Mouse (Mus musculus) embryonic facial prominence, embryonic 12.5 days (tissue): ENCODE data around the gene Abcb8. TPM values are rescaled to one million over a fixed set of nuclear protein-coding genes. Genes with fewer than 3 reads are reported as not detected.

ENCODE experiments used
- ATAC-seq: fragments of 200-750 bp; cut with Nextera tagmentation; 2 replicates; pipeline ENCODE4 v1.8.0; 2017; ENCODE audit not compliant: insufficient number of reproducible peaks, insufficient read depth, low FRiP score, low TSS enrichment
- H3K27ac ChIP-seq: fragments of 300-500 bp; sonication (generic); 2 replicates; pipeline ENCODE4 v1.5.1; 2016; ENCODE audit warnings: mild to moderate bottlenecking
- H3K27me3 ChIP-seq: fragments of 300-500 bp; sonication (generic); 2 replicates; pipeline ENCODE4 v1.6.1; 2016; ENCODE audit warnings: mild to moderate bottlenecking, moderate library complexity
- H3K36me3 ChIP-seq: fragments of 300-500 bp; sonication (generic); 2 replicates; pipeline ENCODE4 v1.6.1; 2016; ENCODE audit warnings: mild to moderate bottlenecking
- H3K4me1 ChIP-seq: fragments of 300-500 bp; sonication (generic); 2 replicates; pipeline ENCODE4 v1.6.1; 2016
- H3K4me2 ChIP-seq: fragments of 300-500 bp; sonication (generic); replicated peaks from 2 replicates; pipeline ENCODE4 v1.6.1; 2016; ENCODE audit warnings: mild to moderate bottlenecking, moderate library complexity
- H3K4me3 ChIP-seq: fragments of 300-500 bp; sonication (generic); 2 replicates; pipeline ENCODE4 v1.5.1; 2016; ENCODE audit warnings: mild to moderate bottlenecking
- H3K9ac ChIP-seq: fragments of 300-500 bp; sonication (generic); 2 replicates; pipeline ENCODE4 v1.6.1; 2016; ENCODE audit warnings: mild to moderate bottlenecking, moderate library complexity
- H3K9me3 ChIP-seq: fragments of 300-500 bp; sonication (generic); 2 replicates; pipeline ENCODE4 v1.6.1; 2016; ENCODE audit warnings: mild to moderate bottlenecking, moderate library complexity
- WGBS: fragments of 180-500 bp; shearing (Covaris S2); methylation state at CpG from one replicate; pipeline ENCODE4 v1.1.7; 2016; 5-methylcytosine and 5-hydroxymethylcytosine counted together
- polyA plus RNA-seq: library from polyadenylated mRNA; unstranded; fragments of >200 nt; fragmentation: Nextera tagmentation; extraction: Ambion mirVana; gene quantifications from 2 replicates; pipeline ENCODE4 v1.2.1, GENCODE M21; 2016

Gene Abcb8
- polyA plus RNA-seq, 1 experiment from 2014 or later, result 44.6 TPM

DNA sequence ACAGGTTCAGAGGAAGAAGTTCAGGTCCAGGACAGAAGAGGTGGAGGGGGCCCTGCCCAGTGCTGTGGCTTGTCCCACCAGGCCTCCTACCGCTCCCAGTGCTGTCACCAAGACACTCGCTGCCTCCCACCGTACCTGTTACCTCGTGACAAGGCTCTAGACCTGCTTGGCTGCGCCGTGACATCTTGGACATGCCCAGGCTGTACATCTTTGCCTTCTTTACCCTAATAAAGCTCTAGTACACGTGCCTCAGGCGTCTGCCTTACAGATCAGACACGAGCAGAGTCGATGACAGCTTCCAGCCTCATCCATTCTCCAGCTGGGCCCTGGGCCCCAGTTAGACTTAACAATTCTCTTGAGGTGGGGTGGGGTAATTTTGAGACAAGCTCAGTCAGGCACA lies 24.1 kb downstream of the Abcb8 start:
- Histone ChIP-seq H3K27ac (no peak overlapping the region), H3K9me3 (no peaks in the 10 kb centered on the region), H3K36me3 (peaks cover 37% of the 10 kb centered on the region), H3K4me3 (no peak overlapping the region), H3K9ac (no peak overlapping the region), H3K4me2 (no peak overlapping the region), H3K4me1 (peaks cover 25% of the 10 kb centered on the region), H3K27me3 (no peaks in the 10 kb centered on the region)
- ATAC-seq, result no peak
- WGBS, result 89% methylated on average over 10 of the region's 10 CpGs

DNA sequence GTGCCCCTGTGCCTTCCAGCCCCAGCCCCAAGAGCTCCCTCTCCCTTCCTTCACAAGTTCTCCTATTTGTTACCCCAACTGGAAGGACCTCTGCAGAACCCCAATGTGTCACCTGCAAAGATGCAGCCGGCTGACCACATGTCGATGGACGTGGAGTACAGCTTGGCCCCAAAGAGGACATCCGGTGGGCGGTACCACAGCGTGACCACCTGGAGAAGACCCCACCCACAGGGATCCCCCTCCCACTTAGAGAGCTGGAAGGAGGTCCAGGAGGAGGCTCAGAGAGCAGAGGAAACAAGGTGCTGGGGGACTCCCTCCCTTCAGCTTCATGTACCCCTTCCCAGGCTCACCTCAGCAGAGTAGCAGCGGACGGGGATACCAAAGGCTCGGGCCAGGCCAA lies 26.9 kb downstream of the Abcb8 start:
- H3K27me3 ChIP-seq, result no peaks in the 10 kb centered on the region
- peaks cover 21% of the 10 kb centered on the region for H3K4me1 ChIP-seq
- H3K4me2 ChIP-seq, result no peak overlapping the region
- peaks cover 37% of the 10 kb centered on the region for H3K36me3 ChIP-seq
- WGBS, result 86% methylated on average over 9 of the region's 9 CpGs
- no peak overlapping the region for H3K4me3 ChIP-seq
- H3K9ac ChIP-seq, result no peak overlapping the region
- ATAC-seq, result no peak
- no peaks in the 10 kb centered on the region for H3K9me3 ChIP-seq
- H3K27ac ChIP-seq, result no peak overlapping the region

DNA sequence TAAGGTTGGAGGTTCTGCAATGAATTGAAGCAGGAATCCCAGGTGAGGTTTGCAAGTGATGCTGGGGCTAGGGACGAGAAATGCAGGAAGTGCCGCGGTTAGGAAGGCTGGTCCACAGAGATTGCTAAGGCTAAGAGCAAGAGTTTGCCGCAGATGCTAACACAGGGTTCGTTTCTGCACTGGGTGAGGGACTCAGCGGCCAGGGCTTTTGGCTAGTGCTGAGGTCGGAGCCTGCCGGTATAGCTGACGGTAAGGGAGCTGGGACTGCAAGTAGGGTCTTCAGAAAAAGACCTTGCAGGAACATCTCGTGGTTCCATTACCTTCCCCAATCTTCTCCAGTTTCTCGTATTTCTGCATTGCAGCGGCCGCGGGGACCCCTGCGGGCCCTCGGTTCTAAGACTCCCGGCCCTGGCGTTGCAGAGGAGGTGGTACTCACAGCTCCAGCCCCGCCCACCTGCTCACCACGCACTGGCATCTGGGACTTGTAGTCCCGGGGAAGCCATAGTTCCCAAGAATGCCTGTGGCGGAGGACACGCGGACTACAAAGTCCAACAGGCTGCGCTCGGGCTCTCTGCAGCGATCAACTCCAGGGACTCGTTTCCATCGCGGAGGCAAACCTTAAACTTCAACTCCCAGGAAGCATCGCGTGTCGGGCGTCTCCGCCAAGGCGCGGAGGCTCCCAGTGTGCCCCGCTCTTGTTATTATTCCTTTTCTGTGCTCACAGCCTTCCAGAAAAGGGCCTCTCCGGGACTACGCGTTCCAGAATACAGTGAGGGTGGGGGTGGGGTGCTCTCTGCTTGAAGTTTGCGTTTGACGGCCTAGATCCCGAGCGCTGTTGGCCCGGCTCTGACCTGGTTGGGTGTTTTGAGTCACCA lies 29.9 kb downstream of the Abcb8 start, which contains the start of the genes Cdk5 and Slc4a2:
Gene Cdk5 (minus strand): TSS at position 402 of the 875 bp plus-strand sequence.
Gene Slc4a2 (plus strand): TSS at position 709 of the 875 bp plus-strand sequence.
- Histone ChIP-seq H3K9ac (peak within 1 kb of the TSS; percentile 66), H3K27ac (peak within 1 kb of the TSS; percentile 92), H3K36me3 (peaks cover 27% of the 10 kb centered on the region), H3K27me3 (no peaks in the 10 kb centered on the region), H3K4me2 (peak within 1 kb of the TSS; percentile 68), H3K4me1 (peaks cover 41% of the 10 kb centered on the region), H3K4me3 (peak within 1 kb of the TSS; percentile 54), H3K9me3 (no peaks in the 10 kb centered on the region)
- under 1% methylated on average over 46 of the region's 46 CpGs for WGBS
- ATAC-seq, result peak; percentile 93

DNA sequence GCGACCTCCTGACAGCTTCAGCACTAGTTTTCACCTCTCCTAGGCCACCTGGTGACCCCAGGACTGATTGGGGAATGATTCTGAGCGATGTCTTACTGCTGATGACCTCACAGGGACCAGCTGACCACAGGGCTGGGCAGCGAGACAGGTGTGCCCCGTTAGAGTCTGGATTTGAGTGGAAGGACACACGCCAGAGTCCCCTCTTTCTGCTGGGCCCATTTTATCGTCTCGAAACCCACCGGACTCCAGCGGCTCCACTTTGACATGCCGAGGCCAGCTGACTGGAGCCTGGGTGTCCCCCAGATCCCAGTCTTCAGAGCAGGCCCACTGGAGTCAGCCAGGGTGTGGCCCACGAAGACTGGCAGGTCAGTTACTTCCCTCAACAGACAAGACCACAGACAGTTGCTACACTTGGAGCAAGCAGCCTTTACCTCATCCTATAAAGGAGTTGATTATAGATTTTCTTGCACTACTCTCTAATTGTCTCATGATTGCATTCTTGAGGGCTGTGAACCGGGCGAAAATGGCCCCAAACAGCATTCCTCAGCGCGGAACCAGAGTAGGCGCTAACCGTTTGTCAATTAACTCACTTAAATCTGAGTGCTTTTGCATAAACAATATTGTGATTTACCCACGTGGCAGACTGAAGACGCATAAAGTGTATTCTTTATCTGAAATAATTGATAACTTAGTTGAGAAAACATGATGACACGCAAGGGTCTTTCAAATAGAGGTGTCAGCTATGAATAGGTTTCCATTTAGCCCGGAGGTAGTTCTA lies 30.7 kb downstream of the Abcb8 start:
- Histone ChIP-seq H3K36me3 (peaks cover 20% of the 10 kb centered on the region), H3K4me2 (peak overlapping the region; percentile 68), H3K4me1 (peaks cover 47% of the 10 kb centered on the region), H3K9ac (peak overlapping the region; percentile 66), H3K27me3 (no peaks in the 10 kb centered on the region), H3K4me3 (peak overlapping the region; percentile 54), H3K27ac (peak overlapping the region; percentile 92), H3K9me3 (no peaks in the 10 kb centered on the region)
- ATAC-seq, result no peak
- 12% methylated on average over 21 of the region's 21 CpGs for WGBS

DNA sequence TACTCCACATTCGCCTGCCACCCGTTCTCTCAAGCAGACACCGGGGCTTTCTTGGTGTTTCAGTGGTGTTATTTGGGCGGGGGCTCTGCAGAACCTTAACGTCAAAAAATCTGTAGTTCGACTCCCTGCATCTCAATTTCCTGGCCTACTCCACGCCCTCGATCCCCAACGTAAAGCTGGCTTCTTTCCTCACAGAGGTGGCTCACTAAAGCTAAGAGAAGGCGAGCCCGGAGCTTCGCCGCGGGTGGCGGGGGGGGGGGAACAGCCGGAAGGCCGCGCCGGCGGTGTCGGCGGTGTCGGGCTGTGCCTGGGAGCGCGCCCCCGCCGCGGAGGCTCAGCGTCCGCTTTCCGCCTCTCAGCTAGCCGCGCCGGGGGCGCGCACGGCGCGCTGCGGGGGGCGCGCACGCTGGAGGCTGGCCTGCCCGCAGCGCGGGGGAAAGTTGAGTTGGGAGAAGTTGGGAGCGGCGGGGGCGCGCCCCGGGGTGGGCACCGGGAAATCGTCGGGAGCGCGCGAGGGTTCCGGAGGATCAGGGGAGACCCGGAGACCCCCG lies 31.5 kb downstream of the Abcb8 start:
- H3K4me1 ChIP-seq, result peaks cover 47% of the 10 kb centered on the region
- ATAC-seq, result no peak

DNA sequence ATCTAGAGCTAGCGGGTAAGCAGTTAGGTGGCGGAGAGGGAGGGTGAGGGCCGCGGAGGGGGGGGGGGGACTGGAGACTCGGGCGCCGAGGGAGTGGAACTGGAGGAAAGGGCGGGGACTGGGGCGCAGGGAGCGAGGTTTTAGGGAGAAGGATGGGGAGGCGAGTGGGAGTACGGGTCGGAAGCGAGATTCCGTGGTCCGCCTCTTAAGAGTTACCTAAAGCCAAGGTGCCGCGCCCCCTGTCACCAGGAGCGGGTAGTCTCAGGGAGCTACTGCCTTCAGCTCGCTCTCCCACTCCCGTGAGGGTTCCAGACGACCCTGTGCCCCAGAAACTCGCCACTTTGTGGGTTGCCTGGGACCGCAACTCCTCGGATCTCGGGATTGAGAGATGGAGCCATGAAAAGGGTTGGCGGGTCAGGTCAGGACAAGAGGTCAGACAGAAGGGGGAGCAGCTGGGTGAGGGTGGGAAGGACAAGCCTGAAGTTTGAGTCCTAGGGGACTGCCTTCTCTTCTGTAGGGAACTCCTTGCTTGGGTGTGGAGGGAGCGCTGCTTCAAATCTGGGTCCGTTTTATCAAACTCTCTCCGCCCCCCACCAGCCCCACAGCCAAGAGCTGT lies 32.1 kb downstream of the Abcb8 start:
- Histone ChIP-seq H3K27ac (peak overlapping the region; percentile 82), H3K9ac (peak overlapping the region; percentile 55), H3K4me3 (peak overlapping the region; percentile 54), H3K4me1 (peaks cover 47% of the 10 kb centered on the region), H3K27me3 (no peaks in the 10 kb centered on the region), H3K4me2 (peak overlapping the region; percentile 68), H3K9me3 (no peaks in the 10 kb centered on the region), H3K36me3 (peaks cover 19% of the 10 kb centered on the region)
- ATAC-seq, result no peak
- WGBS, result 0% methylated on average over 24 of the region's 30 CpGs

More for the DNA sequence above, 31.5 kb downstream of the Abcb8 start:
- peak overlapping the region; percentile 55 for H3K9ac ChIP-seq
- peak overlapping the region; percentile 68 for H3K4me2 ChIP-seq
- H3K36me3 ChIP-seq, result peaks cover 19% of the 10 kb centered on the region
- under 1% methylated on average over 58 of the region's 60 CpGs for WGBS
- peak overlapping the region; percentile 54 for H3K4me3 ChIP-seq
- H3K9me3 ChIP-seq, result no peaks in the 10 kb centered on the region
- H3K27me3 ChIP-seq, result no peaks in the 10 kb centered on the region
- peak overlapping the region; percentile 82 for H3K27ac ChIP-seq

DNA sequence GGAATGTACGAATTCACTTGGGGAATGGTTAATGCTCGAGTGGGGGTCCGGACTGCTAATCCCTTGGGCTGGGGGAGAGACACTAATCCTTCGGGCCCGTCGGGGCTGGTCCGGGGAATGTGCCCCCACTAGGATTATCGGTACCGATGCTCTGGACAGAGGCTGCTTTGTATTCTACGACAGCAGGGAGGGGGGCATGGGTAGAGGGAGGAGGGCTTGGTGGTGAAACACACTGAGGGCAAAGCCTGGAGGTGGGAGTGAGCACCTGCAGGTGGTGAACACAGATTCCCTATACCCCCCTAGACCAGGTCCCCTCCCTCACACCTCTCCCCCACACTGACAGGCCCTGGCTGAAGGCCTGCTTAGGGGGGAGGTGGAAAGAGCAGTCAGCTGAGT lies 32.6 kb downstream of the Abcb8 start:
- peak overlapping the region; percentile 68 for H3K4me2 ChIP-seq
- H3K4me1 ChIP-seq, result peaks cover 47% of the 10 kb centered on the region
- no peaks in the 10 kb centered on the region for H3K9me3 ChIP-seq
- H3K27ac ChIP-seq, result no peak overlapping the region; the same call in 1 of the 2 replicates
- WGBS, result 1% methylated on average over 10 of the region's 10 CpGs
- ATAC-seq, result no peak
- H3K27me3 ChIP-seq, result no peaks in the 10 kb centered on the region
- H3K36me3 ChIP-seq, result peaks cover 19% of the 10 kb centered on the region
- peak overlapping the region; percentile 54 for H3K4me3 ChIP-seq
- peak overlapping the region; percentile 55 for H3K9ac ChIP-seq

DNA sequence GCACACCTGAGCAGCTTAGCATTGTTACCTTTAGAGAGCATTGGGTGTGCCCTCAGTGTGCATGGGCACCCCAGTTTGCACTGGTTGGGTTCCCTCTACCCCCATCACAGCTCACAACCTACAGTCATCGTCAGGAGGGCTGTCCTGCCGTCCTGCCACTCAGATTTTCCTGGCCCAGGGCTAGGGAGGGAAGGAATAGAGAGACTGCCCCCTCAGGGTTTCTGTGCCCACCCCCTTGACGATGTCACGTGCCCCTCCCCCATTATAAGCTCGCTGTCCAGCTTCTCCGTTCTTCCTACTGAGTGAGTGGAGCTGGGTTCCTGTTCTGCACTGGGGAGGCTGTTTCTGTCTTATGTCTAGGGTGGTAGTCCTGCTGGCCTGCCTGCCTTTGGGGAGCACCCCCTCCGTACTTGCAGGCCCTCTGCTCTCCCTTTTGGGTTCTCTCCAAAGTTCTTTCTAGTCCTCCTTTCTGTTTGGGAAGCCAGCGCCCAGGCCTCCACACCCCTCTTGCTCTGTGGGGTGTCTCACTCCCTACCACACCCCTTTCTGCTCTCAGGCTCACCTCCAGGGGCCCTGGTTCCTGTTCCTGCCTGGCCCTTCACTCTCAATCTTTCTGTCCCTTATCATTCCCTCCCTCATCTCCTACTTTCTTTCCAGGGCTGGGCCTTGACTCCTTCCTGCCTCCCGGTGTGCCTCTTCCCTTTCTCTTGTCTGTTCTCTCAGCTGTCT lies 33.3 kb downstream of the Abcb8 start:
- peak overlapping the region; percentile 55; the same call in 1 of the 2 replicates for H3K9ac ChIP-seq
- H3K36me3 ChIP-seq, result peaks cover 23% of the 10 kb centered on the region
- no peak for ATAC-seq
- H3K4me2 ChIP-seq, result peak overlapping the region; percentile 68
- H3K4me1 ChIP-seq, result peaks cover 47% of the 10 kb centered on the region
- H3K27me3 ChIP-seq, result no peaks in the 10 kb centered on the region
- no peaks in the 10 kb centered on the region for H3K9me3 ChIP-seq
- peak overlapping the region; percentile 54 for H3K4me3 ChIP-seq
- no peak overlapping the region; the same call in 1 of the 2 replicates for H3K27ac ChIP-seq
- WGBS, result 6% methylated on average over 9 of the region's 9 CpGs

DNA sequence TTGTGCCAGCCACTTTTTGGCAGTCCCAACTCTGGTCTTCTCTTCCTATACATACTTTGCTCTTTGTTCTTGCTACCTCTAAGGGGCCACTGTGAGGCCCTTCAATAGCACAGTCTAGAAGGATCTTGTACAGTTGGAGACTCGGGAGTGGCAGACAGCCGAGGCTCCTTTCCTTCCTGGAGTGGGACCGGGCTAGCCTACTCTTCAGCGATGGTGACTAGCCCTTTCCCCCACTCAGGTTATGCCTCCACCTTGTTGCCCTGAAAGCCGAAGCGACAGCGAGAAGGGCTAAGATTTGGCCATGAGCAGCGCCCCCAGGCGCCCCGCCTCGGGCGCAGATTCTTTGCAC lies 33.8 kb downstream of the Abcb8 start:
- Histone ChIP-seq H3K9ac (0 out of 2 replicates have a peak overlapping the region, but pooled peaks have one; percentile 55), H3K4me2 (peak overlapping the region; percentile 68)

DNA sequence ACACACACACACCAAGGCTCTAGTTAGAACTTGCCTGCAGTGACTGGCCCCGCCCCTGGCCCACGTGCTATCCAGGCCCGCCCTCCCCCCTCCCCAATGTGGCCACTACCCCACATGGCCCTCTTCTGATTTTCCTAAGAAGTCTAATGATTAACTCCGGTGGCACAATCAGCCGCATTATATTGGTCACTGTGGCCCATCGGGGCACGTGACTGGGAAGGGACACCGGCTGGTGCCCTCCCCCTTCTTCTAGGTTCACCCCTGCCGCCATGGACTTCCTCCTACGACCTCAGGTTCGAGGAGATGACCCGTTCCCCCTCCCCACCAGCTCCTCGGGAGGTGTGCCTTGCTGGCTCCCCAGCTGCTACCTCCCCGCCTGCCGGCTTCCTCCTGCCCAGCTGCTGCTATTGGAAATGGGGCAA lies 34.5 kb downstream of the Abcb8 start:
- no peak for ATAC-seq
- H3K4me2 ChIP-seq, result peak overlapping the region; percentile 68
- 6% methylated on average over 15 of the region's 15 CpGs for WGBS
- H3K36me3 ChIP-seq, result peaks cover 36% of the 10 kb centered on the region
- no peaks in the 10 kb centered on the region for H3K9me3 ChIP-seq
- H3K27me3 ChIP-seq, result no peaks in the 10 kb centered on the region
- H3K4me3 ChIP-seq, result 0 out of 2 replicates have a peak overlapping the region, but pooled peaks have one; percentile 10
- H3K9ac ChIP-seq, result no peak overlapping the region
- H3K4me1 ChIP-seq, result peaks cover 40% of the 10 kb centered on the region
- H3K27ac ChIP-seq, result no peak overlapping the region

More for the DNA sequence above, 33.8 kb downstream of the Abcb8 start:
- no peak overlapping the region; the same call in 1 of the 2 replicates for H3K27ac ChIP-seq
- no peak for ATAC-seq
- H3K36me3 ChIP-seq, result peaks cover 29% of the 10 kb centered on the region
- no peak overlapping the region for H3K4me3 ChIP-seq
- H3K27me3 ChIP-seq, result no peaks in the 10 kb centered on the region
- peaks cover 46% of the 10 kb centered on the region for H3K4me1 ChIP-seq
- 11% methylated on average over 12 of the region's 12 CpGs for WGBS
- no peaks in the 10 kb centered on the region for H3K9me3 ChIP-seq
